Mouse (Mus musculus): ENCODE measurements at regions not wholly inside any gene's neighbourhood (a gene's known extent, or its start where the extent isn't known, plus 50 kb on each side); places are given as distances from the start of the nearest gene placed in this dataset.

GRCm38 (mm10) chr9:47054595-47054994 is 56.1 kb downstream of the Gm4791 start:
- 73% methylated on average over 10 of the region's 10 CpGs for WGBS
- DNase-seq (ENCODE audit: low spot score), result no peak
- no peak for TF ChIP-seq POLR2A (IDR thresholded peaks at IDR 0.05; ENCODE audit: borderline replicate concordance, extremely low read depth, insufficient read depth, insufficient read length)
- Histone ChIP-seq H3K36me3 (ENCODE audit: control insufficient read depth, insufficient read depth, low read length) (no peaks in the 10 kb centered on the region), H3K9me3 (ENCODE audit: control insufficient read depth, low read length) (no peaks in the 10 kb centered on the region), H3K4me3 (replicated peaks; ENCODE audit: low read length) (no peak overlapping the region), H3K27me3 (ENCODE audit: control insufficient read depth, insufficient read depth, low read length) (no peaks in the 10 kb centered on the region), H3K4me2 (replicated peaks; ENCODE audit: low read depth, low read length, severe bottlenecking) (no peak overlapping the region), H3K4me1 (ENCODE audit: control insufficient read depth, insufficient read depth, low read length) (no peaks in the 10 kb centered on the region), H3K9ac (ENCODE audit: low read depth, low read length, severe bottlenecking) (no peak overlapping the region), H3K27ac (replicated peaks; ENCODE audit: low read depth, low read length) (no peak overlapping the region)
- ATAC-seq (ENCODE audit: low FRiP score, low read depth), result no peak

- Histone ChIP-seq H3K4me3 (replicated peaks; ENCODE audit: low read length) (no peak overlapping the region), H3K9me3 (ENCODE audit: control insufficient read depth, low read length) (no peaks in the 10 kb centered on the region), H3K4me1 (ENCODE audit: control insufficient read depth, insufficient read depth, low read length) (no peaks in the 10 kb centered on the region), H3K4me2 (replicated peaks; ENCODE audit: low read depth, low read length, severe bottlenecking) (no peak overlapping the region), H3K36me3 (ENCODE audit: control insufficient read depth, insufficient read depth, low read length) (no peaks in the 10 kb centered on the region), H3K27me3 (ENCODE audit: control insufficient read depth, insufficient read depth, low read length) (no peaks in the 10 kb centered on the region), H3K27ac (replicated peaks; ENCODE audit: low read depth, low read length) (no peak overlapping the region), H3K9ac (ENCODE audit: low read depth, low read length, severe bottlenecking) (no peak overlapping the region)
- TF ChIP-seq POLR2A (IDR thresholded peaks at IDR 0.05; ENCODE audit: borderline replicate concordance, extremely low read depth, insufficient read depth, insufficient read length), result no peak
- DNase-seq (ENCODE audit: low spot score) (no peak), ATAC-seq (ENCODE audit: low FRiP score, low read depth) (no peak)
- WGBS, result 67% methylated on average over 6 of the region's 6 CpGs
Observed at GRCm38 (mm10) chr9:47055558-47055957, 57.0 kb downstream of the Gm4791 start.

- H3K27me3 ChIP-seq (ENCODE audit: control insufficient read depth, insufficient read depth, low read length), result no peaks in the 10 kb centered on the region
- TF ChIP-seq POLR2A (IDR thresholded peaks at IDR 0.05; ENCODE audit: borderline replicate concordance, extremely low read depth, insufficient read depth, insufficient read length), result no peak
- no peak overlapping the region for H3K4me3 ChIP-seq (replicated peaks; ENCODE audit: low read length)
- ATAC-seq (ENCODE audit: low FRiP score, low read depth) (no peak), DNase-seq (ENCODE audit: low spot score) (no peak)
- H3K4me2 ChIP-seq (replicated peaks; ENCODE audit: low read depth, low read length, severe bottlenecking), result no peak overlapping the region
- 49% methylated on average over 7 of the region's 7 CpGs for WGBS
- H3K27ac ChIP-seq (replicated peaks; ENCODE audit: low read depth, low read length), result no peak overlapping the region
- no peaks in the 10 kb centered on the region for H3K9me3 ChIP-seq (ENCODE audit: control insufficient read depth, low read length)
- no peak overlapping the region for H3K9ac ChIP-seq (ENCODE audit: low read depth, low read length, severe bottlenecking)
- H3K4me1 ChIP-seq (ENCODE audit: control insufficient read depth, insufficient read depth, low read length), result no peaks in the 10 kb centered on the region
- no peaks in the 10 kb centered on the region for H3K36me3 ChIP-seq (ENCODE audit: control insufficient read depth, insufficient read depth, low read length)
Observed at GRCm38 (mm10) chr9:47059339-47060005, 60.9 kb downstream of the Gm4791 start.

- no peak for ATAC-seq (ENCODE audit: low FRiP score, low read depth)
Observed at GRCm38 (mm10) chr9:47060757-47061156, 62.2 kb downstream of the Gm4791 start.

GRCm38 (mm10) chr9:47062516-47062915 is 64.0 kb downstream of the Gm4791 start:
- DNase-seq (ENCODE audit: low spot score), result no peak
- TF ChIP-seq POLR2A (IDR thresholded peaks at IDR 0.05; ENCODE audit: borderline replicate concordance, extremely low read depth, insufficient read depth, insufficient read length), result no peak

More at GRCm38 (mm10) chr9:47060757-47061156, 62.2 kb downstream of the Gm4791 start:
- Histone ChIP-seq H3K27ac (replicated peaks; ENCODE audit: low read depth, low read length) (no peak overlapping the region), H3K4me3 (replicated peaks; ENCODE audit: low read length) (no peak overlapping the region), H3K9me3 (ENCODE audit: control insufficient read depth, low read length) (no peaks in the 10 kb centered on the region), H3K27me3 (ENCODE audit: control insufficient read depth, insufficient read depth, low read length) (no peaks in the 10 kb centered on the region), H3K9ac (ENCODE audit: low read depth, low read length, severe bottlenecking) (no peak overlapping the region), H3K4me2 (replicated peaks; ENCODE audit: low read depth, low read length, severe bottlenecking) (no peak overlapping the region), H3K36me3 (ENCODE audit: control insufficient read depth, insufficient read depth, low read length) (no peaks in the 10 kb centered on the region), H3K4me1 (ENCODE audit: control insufficient read depth, insufficient read depth, low read length) (no peaks in the 10 kb centered on the region)
- no peak for DNase-seq (ENCODE audit: low spot score)
- TF ChIP-seq POLR2A (IDR thresholded peaks at IDR 0.05; ENCODE audit: borderline replicate concordance, extremely low read depth, insufficient read depth, insufficient read length), result no peak
- WGBS, result 75% methylated on average over 2 of the region's 2 CpGs

More at GRCm38 (mm10) chr9:47062516-47062915, 64.0 kb downstream of the Gm4791 start:
- Histone ChIP-seq H3K27me3 (ENCODE audit: control insufficient read depth, insufficient read depth, low read length) (no peaks in the 10 kb centered on the region), H3K9me3 (ENCODE audit: control insufficient read depth, low read length) (no peaks in the 10 kb centered on the region), H3K27ac (replicated peaks; ENCODE audit: low read depth, low read length) (no peak overlapping the region), H3K4me3 (replicated peaks; ENCODE audit: low read length) (no peak overlapping the region), H3K4me1 (ENCODE audit: control insufficient read depth, insufficient read depth, low read length) (no peaks in the 10 kb centered on the region), H3K9ac (ENCODE audit: low read depth, low read length, severe bottlenecking) (no peak overlapping the region), H3K36me3 (ENCODE audit: control insufficient read depth, insufficient read depth, low read length) (no peaks in the 10 kb centered on the region), H3K4me2 (replicated peaks; ENCODE audit: low read depth, low read length, severe bottlenecking) (no peak overlapping the region)
- ATAC-seq (ENCODE audit: low FRiP score, low read depth), result no peak
- 59% methylated on average over 7 of the region's 7 CpGs for WGBS
